Mouse (Mus musculus): ENCODE data around the gene Il34.

The Il34 gene

GRCm38 (mm10) chr8:110705391-110706287, 100.1 kb downstream of the Il34 start:
- peak; percentile 83 for DNase-seq

- DNase-seq, result no peak
Measured at GRCm38 (mm10) chr8:110704103-110704502, 101.6 kb downstream of the Il34 start.

GRCm38 (mm10) chr8:110703460-110704061, 102.2 kb downstream of the Il34 start:
- no peak for DNase-seq

GRCm38 (mm10) chr8:110702636-110703459, 102.9 kb downstream of the Il34 start:
- DNase-seq, result no peak

- DNase-seq, result no peak
Measured at GRCm38 (mm10) chr8:110700561-110700960, 105.2 kb downstream of the Il34 start.

GRCm38 (mm10) chr8:110699501-110699900, 106.2 kb downstream of the Il34 start:
- DNase-seq, result no peak

- no peak for DNase-seq
Measured at GRCm38 (mm10) chr8:110698098-110698497, 107.6 kb downstream of the Il34 start.

- DNase-seq, result peak; percentile 65
Measured at GRCm38 (mm10) chr8:110697571-110697970, 108.2 kb downstream of the Il34 start.

GRCm38 (mm10) chr8:110696051-110696450, 109.7 kb downstream of the Il34 start:
- DNase-seq, result no peak

GRCm38 (mm10) chr8:110695431-110695830, 110.3 kb downstream of the Il34 start:
- DNase-seq, result no peak

- DNase-seq, result no peak
Measured at GRCm38 (mm10) chr8:110694826-110695225, 110.9 kb downstream of the Il34 start.

GRCm38 (mm10) chr8:110694226-110694625, 111.5 kb downstream of the Il34 start:
- DNase-seq, result no peak

All from layer of hippocampus, adult 9-11 months (tissue).